Mouse (Mus musculus) mouse trophoblast stem cell (cell line): Measurements from ENCODE around the gene Ispd.

ENCODE experiments used
- in situ Hi-C, 2 experiments: fragments of 300-500 bp; cut with MseI, MboI; formaldehyde crosslinking; loops; 2 replicates in 1 of 2; 3 replicates in 1 of 2; pipeline ENCODE4 v1.15.1; 2025

Gene Ispd

GRCm38 (mm10) chr12:36554697-36555096, 173.4 kb downstream of the Ispd start:
- in situ Hi-C loops, result no loop called here

GRCm38 (mm10) chr12:36564146-36564545, 182.9 kb downstream of the Ispd start:
- in situ Hi-C loops, result no loop called here

- in situ Hi-C loops, result no loop called here
Observed at GRCm38 (mm10) chr12:36566974-36567373, 185.7 kb downstream of the Ispd start.

DNA sequence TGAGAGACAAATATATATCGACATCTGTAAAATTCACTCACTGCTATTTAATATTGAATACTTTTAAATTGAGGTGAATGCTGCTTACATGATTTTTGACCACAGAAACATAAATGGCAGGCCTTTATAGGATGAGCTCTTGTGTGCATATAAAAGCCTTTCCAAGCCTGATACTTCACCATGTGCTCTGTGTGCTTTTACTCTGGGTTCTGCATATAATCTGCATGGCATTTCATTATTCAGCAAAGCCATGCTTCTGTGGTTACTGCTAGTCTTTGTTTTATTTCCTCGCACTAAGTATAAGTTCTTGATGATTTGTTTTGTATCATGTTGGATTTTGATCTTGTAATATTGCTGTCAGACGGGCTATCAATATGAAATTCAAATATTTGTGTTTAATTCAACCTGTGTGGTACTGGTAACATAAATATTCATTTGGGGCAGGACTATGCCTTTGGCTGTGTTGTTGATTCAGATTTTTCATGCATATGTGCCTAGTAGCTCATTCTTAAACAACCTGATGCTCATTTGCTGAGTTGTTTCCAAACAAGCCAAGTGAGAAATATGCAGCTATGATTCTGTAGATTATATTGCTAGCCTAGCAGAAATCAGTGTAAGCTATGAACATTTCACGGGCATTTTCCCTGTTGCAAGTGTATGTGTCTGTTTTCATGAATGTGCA, 189.3 kb downstream of the Ispd start:
- in situ Hi-C loops, result no loop called here

GRCm38 (mm10) chr12:36584828-36585227, 203.6 kb downstream of the Ispd start:
- in situ Hi-C loops, result no loop called here

- in situ Hi-C loops, result no loop called here
Observed at GRCm38 (mm10) chr12:36597539-36598250, 216.4 kb downstream of the Ispd start.

- in situ Hi-C loops, result no loop called here
Observed at GRCm38 (mm10) chr12:36621960-36622736, 240.9 kb downstream of the Ispd start.

DNA sequence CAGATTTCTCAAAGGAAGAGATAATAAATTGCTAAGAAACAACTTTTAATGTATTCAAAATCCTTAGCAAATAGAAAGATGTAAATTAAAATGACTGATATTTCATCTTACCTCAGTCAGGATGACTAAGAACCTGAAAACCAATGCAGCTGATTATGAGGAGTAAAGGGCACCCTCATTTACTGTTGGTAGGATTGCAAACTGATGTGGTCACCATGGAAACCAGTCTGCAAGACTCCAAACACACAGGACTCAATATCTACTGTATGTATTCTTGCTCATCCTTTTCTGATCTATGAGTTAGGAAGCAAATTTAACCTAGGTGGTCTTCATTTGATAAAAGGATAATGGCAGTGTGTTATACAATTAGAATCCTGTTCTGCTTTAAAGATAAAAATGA, 246.0 kb downstream of the Ispd start:
- in situ Hi-C loops, result no loop called here

GRCm38 (mm10) chr12:36632427-36632826, 251.2 kb downstream of the Ispd start:
- in situ Hi-C loops, result no loop called here

DNA sequence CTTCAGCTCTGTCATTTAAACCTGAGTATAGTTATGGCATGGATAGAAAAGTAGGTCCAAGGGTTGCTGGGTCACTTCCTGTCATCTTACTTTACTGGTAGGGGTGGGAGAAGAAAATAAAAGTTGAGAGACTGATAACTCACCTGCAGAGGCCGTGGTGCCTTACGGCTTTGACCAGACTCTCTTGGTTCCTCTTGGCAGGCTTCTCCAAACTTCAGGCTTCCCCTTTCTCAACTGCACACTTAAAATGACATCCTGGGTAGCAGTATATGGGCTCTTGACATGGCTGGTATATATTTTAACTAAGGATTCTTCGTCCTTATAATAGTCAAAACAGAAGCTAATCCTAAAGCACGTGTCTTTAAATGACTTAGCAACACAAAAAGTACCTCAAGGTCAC, 266.3 kb downstream of the Ispd start:
- in situ Hi-C loops, result no loop called here

DNA sequence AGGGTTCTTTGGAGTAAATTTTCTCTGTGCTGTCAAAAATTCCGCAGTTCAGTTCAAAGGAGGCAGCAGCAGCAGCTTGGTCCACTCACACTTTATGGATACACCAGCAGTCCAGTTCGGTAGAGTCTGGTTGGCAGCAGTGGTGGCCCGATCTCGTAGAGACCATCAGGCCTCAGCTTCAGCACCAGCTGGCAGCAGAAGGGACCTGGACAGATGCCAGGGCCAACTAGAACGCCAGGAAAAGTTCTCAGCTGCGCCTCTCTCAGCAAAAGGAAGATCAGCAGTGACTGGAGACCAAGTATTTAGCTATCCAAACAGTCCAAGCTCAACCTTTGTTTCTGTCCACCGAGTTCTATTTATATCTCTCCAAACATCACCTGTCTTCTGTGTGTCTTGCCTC, 281.2 kb downstream of the Ispd start:
- in situ Hi-C loops, result loop anchor here (10.0 to 25.0 kb wide), 2 partner anchors 448 to 450 kb away; no protein-coding TSS in a partner anchor

DNA sequence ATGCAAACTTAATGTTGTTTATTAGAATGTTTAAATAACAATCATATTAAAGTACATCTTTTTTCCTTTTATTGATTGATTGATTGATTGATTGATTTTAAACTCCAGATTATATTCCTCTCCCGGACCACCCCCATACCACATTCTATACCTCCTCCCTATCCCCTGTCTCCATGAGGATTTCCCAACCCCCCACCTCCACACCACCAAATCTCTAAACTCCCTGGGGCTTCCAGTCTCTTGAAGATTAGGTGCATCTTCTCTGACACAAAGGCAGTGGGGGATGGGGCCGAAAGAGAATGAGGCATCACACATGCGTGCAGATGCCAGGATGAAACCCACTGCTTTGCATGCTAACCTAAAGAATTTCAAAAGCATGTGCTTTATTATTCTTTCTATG, 283.5 kb downstream of the Ispd start:
- in situ Hi-C loops, result loop anchor here (10.0 to 25.0 kb wide), 2 partner anchors 450 to 452 kb away; no protein-coding TSS in a partner anchor

DNA sequence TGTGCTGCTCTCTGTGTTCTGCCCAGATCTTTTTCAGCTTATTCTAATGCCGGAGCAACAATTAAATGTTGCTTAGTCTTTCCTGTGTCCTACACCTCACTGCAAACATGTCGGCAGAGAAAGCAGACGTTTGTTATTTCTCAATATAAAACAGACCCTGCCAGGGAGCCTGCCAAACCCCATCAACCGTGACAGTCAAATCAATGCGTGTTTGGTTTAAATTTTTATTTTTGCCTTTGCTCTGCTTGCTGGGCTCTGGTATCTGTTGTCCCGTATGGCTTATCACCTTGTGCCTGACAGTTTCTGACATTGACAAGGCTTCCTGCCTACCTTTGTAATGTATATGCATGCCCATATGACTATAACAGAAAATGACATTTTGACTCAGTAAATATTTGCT, 285.5 kb downstream of the Ispd start:
- in situ Hi-C loops, result loop anchor here (10.0 to 25.0 kb wide), 2 partner anchors 452 to 454 kb away; no protein-coding TSS in a partner anchor

DNA sequence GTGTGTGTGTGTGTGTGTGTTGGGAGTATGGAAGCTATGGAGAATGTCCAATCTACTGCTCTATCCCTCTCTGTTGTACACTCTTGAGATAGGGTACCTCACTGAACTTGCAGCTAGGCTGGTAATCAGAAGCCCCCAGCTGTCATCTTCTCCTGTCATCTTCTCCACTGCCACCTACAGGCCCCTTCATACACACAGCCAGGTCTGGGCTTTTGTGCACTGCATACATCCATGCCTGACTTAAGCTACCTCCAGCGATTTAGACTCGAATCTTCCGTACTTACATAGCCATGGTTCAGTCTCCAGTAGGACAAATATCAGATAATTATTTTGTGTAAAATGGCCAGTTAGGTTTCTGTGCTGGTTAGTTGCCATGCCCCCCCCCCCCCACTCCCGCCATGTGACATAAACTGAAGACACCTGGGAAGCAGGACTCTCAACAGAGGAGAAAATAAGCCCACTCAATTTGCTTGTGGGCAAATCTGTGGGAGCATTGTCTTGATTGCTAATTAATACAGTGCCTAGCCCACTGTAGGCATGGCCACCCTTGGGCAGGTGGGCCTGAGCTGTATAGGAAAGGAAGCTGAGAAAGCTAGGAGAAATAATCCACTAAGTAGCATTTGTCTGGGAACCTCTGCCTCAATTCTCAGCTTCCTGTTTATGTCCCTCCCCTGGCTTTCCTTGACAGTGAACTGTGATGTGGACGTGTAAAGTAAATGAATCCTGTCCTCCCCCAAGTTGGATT, 289.1 kb downstream of the Ispd start:
- in situ Hi-C loops, result loop anchor here in 1 of 2 experiments (25.0 kb wide), 1 partner anchor 458 kb away; no protein-coding TSS in a partner anchor

DNA sequence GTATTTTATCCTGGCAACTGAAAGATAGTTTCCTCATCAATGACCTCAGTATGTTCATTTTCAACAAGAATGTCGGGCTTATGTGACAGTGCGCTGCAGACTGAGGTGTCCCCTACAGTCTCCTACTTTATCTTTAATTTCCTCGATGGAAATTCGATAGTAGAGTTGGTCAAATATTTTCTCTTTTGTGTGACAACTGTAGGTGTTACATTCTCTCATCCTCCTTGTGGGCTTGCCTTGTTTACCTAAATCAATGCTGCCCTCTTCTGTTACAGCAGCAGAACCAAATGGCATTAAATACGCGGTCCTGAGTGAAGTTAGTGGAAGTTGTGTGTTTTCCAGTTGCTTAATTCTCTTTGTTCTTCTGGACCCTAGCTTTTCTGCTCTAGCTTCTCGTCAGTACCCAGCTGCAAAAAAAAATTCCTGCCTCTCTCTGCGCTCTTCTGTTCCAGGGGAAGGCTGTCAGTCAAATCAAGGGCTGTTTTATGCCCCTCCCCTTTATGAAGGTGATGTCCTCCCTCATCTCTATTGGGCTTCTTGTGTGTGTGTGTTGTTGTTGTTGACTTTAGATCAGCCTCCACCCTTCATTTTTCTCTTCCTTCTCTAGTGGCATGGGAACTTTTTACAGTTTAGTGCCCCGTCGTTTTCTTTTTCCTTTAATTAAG, 289.8 kb downstream of the Ispd start:
- in situ Hi-C loops, result loop anchor here in 1 of 2 experiments (25.0 kb wide), 1 partner anchor 459 kb away; no protein-coding TSS in a partner anchor

DNA sequence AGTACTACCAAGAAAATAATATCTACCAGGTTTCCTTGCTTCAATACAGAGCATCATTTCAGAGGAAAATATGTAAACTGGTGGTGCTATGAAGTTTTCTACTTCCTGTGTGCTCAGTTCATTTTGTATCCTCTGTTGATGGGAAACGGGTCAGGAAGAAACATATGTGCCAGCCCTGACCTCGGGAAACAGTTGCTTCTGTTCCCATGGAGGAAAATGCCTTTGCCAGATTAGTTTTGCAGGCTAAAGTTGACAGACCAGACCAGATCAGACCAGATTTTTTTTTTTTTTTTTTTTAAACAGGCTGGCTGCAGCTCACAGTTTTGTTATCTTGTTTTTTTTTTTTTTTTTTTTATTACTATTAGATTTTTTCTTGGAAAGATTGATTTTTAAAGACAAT, 293.2 kb downstream of the Ispd start:
- in situ Hi-C loops, result loop anchor here in 1 of 2 experiments (25.0 kb wide), 1 partner anchor 462 kb away; no protein-coding TSS in a partner anchor

GRCm38 (mm10) chr12:36678220-36678619, 297.0 kb downstream of the Ispd start:
- in situ Hi-C loops, result no loop called here

- in situ Hi-C loops, result no loop called here
Observed at GRCm38 (mm10) chr12:36680883-36681505, 299.7 kb downstream of the Ispd start.

GRCm38 (mm10) chr12:36681779-36682178, 300.5 kb downstream of the Ispd start:
- in situ Hi-C loops, result no loop called here

- in situ Hi-C loops, result no loop called here
Observed at GRCm38 (mm10) chr12:36694072-36694471, 312.8 kb downstream of the Ispd start.
